Mouse (Mus musculus) adrenal gland, postnatal 4 days (tissue): ENCODE results near the gene Crls1. TPM values are rescaled to one million over a fixed set of nuclear protein-coding genes. Genes with fewer than 3 reads are reported as not detected.

Experiments used
- DNase-seq, 2 experiments: peaks; one replicate each; pipeline ENCODE4 v3.0.0; 2021 to 2022; ENCODE audit warnings: low spot score in 2 of 2, mixed read lengths in 2 of 2
- long read RNA-seq, 2 experiments: library from polyadenylated mRNA; stranded (forward); transcript quantifications; one replicate each; pipeline ENCODE4 v2.0.0; 2021
- total RNA-seq, 2 experiments: library from RNA; stranded (reverse); gene quantifications; 2 replicates each; pipeline ENCODE4 v1.2.3; 2021

The Crls1 gene
- total RNA-seq, result 10 to 100 TPM; 45.4 to 51.1 TPM
- long read RNA-seq, experiment 1, transcript Crls1-201 (7 exons, 1,924 nt), result major isoform, 90 of 116 reads
- long read RNA-seq, experiment 1, partial matches to known transcripts, result 0 of 116 reads
- long read RNA-seq, experiment 1, other reads (novel, unspliced or antisense), result 22 of 116 reads
- long read RNA-seq, experiment 2, transcript Crls1-201 (7 exons, 1,924 nt), result major isoform, 133 of 158 reads
- long read RNA-seq, experiment 2, transcript Crls1-203 (6 exons, 1,772 nt), result minor isoform, 5 of 158 reads
- long read RNA-seq, experiment 2, partial matches to known transcripts, result 0 of 158 reads
- long read RNA-seq, experiment 2, other reads (novel, unspliced or antisense), result 20 of 158 reads

DNA sequence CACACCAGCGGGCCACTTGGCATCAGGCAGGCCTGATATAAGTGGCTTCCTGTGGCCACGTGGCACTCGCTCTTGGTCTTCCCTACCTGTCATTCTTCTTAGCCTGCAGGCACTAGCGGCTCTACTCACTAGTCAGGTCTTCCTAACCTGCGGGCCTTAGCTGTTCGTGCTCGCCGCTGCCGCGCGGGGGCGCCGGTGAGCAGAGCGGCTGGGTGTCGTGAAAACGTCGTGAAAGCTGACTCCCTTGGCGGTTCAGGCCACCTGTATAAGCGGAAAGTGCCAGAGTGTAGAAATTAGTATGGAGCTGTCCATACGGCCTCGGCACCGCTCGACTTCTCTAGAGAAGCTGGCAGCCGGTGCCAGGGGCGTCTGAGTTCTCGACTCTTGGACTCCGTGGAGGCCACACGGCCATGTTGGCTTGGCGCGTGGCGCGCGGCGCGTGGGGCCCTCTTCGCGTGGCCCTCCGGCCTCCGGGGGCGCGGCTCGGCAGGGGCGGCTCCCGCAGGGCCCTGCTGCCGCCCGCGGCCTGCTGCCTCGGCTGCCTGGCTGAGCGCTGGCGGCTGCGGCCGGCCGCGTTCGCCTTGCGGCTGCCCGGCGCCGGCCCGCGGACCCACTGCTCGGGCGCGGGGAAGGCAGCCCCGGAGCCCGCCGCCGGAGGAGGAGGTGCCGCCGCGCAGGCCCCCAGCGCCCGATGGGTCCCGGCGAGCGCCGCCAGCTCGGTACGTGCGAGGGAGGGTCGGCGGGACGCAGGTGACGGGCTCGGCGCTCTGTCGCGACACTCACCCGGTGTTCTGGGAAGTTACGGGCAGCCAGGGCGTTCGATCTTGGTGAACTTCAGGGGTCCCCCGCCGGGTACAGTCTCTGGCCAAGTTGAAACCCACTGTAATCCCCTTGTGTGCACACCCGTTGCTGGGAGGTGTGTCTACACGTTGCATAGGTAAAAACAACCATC, at the start of gene Crls1:
Crls1 (plus strand) TSS at position 260 of the 952 bp plus-strand sequence.
- peak; percentile 97 for DNase-seq

DNA sequence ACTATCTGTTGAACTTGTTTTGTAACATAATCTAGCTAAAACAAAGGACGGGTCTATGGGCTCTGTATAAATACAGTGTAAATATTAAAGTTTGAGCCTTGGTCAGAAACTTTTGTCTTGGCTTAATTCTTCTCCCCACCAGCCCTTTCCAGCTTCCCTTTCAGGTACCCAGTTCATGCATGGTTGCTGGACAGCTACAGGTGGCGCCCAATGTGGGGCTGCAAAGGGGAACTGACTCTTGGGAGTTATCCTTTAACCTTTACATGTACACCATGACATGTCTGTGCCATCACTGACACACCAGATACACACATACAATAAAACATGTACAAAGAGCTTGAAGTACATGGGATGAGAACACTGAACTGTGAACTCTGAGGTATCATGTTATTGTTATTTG, 43.5 kb upstream of the Crls1 start:
- no peak for DNase-seq

DNA sequence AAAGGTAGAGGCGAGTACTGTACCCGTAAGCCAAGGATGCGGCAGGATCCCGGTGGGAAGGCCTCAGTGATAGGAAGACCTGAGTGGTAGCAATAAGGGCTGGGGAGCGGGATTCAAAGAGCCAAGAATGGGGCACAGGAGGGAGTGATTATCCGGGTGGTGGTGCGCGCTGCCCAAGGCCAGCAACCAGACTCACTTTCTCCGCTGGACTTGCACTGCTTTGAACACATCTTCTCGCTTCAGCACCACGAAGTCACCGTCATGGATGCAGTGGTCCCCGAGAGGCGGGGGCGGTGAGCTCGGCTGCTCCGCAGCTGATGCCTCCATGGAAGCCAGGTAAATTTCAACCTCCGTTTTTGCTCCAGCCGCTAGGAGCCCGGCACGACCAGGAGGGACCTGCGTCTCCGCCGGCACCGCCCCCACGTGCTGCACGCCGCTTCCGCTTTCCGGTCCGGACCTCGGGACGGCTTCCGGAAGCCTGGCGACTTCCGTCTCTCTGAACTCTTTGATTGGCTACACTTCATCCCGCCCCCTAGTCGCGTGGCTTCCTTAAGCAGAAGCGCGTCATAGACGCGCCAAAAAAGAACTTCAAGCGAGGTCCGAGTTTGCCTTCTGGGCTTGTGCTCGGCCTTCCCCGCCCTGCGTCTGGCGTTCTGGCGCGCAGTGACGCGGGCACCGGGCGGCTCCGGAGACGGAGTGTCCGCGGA, 30.7 kb upstream of the Crls1 start, which contains the start of the genes Trmt6 and Mcm8:
Trmt6 (minus strand) TSS at position 448 of the 707 bp plus-strand sequence.
Mcm8 (plus strand) TSS at position 534 of the 707 bp plus-strand sequence.
- DNase-seq, result peak; percentile 61 to 70

DNA sequence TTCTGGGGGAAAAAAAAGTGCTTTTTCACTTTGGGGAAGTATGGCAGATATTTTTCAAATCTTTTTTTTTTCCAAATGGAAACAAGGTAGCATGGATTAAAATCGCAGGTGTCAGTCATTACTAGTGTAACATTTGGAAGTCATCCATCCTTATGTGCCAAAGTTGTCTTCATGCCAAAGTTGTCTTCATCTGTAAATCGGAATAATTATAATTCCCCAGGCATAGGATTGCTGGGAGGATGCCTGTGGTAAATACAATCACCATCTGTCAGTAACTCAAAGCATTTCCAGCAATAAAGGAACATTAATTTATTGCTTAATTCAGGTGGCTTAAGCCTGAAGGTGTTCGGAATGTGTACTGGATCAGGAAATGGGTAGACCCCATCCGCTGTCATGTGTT, 5.4 kb upstream of the Crls1 start:
- DNase-seq, result no peak

DNA sequence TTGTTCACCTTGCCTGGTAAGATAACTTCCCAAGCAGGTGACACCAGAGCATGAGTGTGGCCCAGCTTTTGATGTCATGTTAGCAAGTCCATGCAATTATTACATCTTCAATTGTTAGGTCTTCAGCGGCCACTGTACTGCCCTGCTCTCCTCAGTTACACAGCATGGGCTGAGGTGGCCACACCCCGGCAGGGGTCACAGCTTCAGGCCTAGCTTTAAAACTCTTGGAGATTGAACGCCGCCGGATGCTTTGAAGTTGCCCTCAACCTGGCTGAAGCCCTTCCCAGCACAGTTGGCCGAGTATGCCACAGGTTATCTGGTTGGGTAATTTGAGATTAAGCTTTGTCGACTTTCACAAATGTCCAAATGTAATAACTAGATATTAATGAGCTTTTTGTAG, 1.1 kb downstream of the Crls1 start:
- no peak for DNase-seq

DNA sequence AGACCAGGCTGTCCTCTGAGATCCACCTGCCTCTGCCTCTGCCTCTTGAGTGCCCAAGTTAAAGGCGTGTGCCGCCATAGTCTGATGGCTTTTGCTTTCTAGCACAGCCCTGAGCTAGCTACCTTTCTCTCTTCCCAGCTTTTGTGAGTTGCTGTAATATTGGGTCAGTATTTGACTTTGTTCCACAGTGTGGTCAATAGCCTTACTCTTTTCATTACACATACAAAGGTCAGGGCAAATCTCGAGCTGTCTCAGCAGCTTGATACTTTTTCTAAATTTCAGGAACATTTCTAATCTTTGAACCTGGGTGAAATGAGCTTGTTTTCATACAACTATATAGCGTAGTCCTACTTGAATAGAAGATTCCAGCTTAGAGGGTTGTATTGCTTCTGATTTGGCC, 1.9 kb downstream of the Crls1 start:
- DNase-seq, result no peak

DNA sequence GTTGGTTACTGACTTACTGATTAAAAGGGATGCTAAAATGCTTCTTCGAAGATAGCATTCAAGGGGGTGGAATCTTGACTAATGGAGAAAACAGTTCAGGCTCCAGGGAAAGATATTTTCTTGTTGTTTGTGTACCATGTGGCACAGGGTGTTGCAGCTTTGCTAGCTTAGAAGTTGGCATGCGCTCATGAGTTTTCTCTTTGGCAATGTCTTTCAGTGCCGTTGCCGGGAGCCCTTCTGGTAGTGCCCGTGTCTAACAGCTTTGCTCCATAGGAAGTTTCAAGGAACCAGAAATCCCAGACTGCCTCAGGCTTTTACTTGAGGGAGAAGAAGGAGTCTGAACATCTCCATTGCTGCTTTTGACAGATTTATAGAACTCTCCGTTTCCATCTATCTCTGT, 2.7 kb downstream of the Crls1 start:
- no peak for DNase-seq

DNA sequence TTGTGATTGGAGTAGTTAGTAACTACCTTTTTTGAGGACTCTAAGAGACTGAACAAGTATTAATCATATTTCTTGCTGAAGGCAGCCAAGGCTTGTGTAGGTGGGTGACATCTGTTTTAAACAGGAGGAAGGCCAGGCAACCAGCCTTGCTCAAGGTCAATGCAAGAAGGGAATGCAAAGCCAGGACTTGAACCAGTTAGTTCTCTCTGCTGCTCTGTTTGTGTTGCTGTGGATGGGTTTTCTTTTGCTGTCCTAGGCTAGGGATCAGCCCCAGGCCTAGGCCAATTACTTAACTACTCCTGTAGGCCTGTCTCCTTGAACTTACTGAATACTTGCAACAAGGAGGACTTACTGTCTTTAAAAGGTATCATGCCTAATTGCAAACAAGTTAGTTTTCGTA, 6.6 kb downstream of the Crls1 start:
- no peak for DNase-seq

DNA sequence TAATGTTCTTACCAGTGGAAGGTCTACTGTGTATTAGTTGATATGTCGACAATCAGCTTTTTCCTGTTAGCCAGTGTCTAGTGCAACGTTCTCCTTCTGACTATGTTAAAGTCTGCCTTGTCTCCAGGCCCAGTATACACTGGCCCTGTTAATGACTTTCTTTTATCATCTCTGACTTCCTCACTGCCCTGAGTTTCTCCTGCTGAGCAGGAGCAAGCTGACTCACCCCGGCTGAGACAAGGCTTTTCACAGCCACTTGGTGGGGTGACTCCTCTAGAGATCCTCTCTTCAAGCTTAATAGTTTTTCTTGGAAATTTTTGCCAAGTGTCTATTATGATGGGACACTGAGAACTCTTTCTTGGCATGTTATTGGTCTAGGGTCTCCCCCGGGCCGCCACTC, 9.9 kb downstream of the Crls1 start:
- DNase-seq, result no peak

DNA sequence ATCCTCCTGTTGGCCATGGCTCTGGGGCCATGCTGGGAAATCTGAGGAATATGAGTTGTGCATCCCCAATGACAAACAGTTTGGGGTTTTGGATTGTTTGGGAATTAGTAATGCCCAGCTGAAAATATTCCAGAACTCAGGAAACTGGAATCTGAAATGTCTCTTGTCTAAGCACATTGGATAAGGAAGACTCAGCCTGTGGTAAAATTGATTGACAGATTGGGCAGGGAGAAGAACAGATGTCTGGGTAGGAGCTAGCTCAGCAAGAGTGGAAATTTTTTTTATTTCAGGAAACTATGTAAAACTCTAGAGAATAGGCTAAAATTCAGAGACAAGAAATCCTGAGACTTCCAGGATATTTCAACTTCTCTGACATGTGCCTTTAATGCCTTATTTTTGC, 14.0 kb downstream of the Crls1 start:
- no peak for DNase-seq

DNA sequence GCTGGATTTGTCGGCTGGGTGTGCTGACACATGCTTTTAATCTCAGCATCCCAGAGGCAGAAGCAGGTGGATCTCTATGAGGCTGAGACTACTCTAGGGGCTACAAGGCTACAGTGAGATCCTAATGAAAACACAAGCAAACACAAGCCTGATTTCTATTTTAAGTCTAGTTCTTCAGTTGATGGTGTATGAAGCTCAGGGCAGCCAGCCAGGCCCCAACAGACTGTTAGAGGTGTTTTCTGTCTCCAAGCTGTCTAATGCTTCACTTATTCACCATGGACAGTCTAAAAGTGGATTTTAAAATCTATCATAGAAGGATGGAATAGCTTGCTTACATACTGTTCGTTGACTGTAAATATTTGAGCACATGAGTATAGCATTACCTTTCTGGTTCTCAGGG, 15.0 kb downstream of the Crls1 start:
- no peak for DNase-seq

DNA sequence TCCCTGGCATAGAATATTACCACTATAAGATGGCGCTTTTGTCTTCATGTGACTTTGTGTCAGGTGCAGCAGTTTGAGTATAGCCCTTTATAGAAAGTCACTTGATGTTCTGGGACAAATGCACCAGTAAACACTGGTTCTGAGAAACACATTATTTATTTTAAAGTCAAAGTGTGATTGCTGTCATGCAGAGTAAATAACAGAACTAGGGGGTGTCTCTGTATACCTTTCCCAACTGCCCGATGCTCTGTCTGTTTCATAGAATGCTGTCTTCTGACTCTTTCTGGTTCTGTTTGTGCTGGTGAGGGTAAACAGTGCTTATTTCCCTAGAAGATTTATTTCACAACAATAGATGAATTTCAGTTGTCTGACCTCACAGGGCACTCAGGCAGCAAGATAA, 16.9 kb downstream of the Crls1 start:
- no peak for DNase-seq

DNA sequence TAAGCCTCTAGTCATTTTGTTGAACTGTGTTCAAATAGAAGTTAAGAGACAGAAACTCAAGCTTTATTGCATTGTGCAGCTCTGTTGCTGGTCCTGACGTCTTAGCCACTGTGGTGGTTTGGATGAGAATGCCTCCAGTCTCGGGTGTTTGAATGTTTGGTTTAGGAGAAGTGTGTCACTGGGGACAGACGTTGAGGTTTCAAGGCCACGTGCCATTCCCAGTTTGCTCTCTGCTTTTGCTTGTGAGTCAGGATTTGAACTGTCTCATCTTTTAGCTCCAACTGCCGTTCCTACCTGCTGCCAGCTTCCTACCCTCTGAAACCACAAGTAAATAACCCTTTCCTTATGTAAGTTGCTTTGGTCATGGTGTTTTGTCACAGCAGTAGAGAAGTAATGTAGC, 21.1 kb downstream of the Crls1 start:
- DNase-seq, result no peak

DNA sequence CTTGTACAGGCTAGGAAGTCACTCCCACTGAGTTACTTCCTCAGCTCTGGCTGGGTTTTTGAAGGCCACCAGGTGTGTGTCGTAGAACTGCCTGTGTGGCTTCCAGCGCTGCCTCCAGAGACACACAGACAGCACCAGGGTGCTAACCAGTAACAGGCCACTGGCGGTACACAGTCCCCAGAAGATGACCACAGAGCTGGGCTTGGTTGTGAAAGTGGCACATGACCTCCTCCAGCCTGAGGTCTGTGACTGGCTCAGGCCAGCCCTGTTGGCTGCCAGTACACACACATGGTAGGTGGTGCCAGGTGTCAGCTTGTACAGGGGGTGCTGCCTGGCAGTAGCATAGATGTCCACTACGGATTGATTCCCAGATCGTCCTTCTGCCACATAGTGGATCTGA, 23.2 kb downstream of the Crls1 start:
- DNase-seq, result no peak

DNA sequence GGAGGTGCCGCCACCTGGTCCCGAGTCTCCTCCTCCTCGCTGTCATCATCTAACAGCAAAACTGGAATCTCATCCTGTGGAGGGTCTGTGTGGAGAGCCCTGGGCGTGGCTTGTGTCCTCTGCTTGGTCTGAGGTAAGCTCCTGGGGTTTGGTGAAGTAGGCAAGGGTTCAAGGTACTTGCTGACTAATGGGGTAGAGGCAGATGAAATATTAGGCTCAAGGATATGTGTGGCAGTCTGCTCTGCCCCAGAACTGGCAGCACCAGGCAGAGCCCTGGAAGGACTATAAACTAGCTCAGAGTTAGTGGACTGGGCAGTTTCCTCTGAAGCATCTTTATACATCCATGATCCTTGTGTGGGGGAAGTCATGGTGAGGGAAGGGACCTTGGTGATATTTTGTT, 23.8 kb downstream of the Crls1 start:
- DNase-seq, result no peak

DNA sequence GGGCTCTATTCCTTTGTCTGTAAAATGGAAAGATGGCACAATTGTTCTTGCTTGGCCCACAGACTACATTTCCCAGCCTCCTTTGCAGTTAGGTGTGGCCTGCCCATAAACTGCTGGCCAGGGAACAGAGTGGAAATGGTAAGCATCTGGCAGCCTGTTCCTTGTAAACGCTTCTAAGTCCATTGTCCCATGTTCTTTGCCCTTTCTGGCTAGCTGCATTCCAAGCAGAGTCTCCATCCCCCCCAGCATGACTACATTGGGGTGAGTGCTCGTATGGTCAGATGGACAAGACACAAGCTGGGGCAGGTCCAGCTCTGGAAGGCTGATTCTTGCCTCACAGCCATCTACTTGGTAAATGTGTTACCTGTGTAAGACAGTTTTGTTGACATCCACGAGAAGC, 25.2 kb downstream of the Crls1 start:
- DNase-seq, result no peak

DNA sequence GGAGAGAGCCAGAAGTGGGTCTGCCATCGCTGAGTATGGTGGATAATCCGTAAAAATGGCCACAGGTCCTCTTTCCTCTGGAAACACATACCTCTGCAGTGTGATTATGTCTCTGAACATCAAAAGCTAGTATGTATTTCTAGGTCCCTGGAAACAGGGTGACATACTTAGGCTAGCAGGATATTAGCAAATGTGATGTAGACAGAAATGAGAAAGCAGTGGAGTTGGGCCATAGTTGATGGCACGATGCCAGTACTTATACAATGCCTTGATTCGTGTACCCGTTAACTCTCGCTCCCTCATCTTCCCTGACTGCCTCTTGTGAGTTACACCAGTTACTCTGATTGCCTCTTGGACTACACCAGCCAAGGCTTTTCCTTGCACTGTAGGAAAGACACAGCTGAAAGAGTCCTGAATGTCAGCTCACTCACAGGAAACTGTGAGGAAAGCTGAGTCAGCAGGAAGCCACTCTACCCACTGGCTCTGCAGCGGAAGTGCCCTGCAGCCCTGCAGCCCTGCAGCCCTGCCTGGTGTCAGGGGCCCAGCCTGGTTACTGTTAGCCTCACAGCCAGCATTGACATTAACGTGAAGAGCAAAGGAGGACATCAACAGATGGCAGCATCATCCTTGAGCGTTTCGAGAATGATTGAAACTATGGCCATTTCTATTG, 27.3 kb downstream of the Crls1 start:
- DNase-seq, result no peak

DNA sequence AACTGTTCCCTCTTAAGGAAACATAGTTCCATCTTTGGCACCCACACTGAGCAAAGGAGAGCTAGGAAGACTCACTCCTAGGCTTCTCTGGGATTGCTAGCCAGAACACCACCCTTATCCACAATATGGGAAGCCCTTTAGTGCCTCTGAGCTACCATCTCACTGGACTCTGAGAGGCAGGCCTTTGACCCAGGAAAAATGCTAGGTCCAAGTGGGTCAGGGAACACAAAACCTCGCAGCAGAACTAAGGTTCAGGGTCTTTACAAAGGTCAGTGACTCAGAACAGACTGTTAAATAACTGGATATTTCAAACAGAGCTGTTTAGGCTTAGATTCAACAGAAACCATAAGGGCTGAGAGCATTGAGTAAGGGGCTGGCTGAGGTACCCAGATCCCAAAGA, 30.5 kb downstream of the Crls1 start:
- no peak for DNase-seq

DNA sequence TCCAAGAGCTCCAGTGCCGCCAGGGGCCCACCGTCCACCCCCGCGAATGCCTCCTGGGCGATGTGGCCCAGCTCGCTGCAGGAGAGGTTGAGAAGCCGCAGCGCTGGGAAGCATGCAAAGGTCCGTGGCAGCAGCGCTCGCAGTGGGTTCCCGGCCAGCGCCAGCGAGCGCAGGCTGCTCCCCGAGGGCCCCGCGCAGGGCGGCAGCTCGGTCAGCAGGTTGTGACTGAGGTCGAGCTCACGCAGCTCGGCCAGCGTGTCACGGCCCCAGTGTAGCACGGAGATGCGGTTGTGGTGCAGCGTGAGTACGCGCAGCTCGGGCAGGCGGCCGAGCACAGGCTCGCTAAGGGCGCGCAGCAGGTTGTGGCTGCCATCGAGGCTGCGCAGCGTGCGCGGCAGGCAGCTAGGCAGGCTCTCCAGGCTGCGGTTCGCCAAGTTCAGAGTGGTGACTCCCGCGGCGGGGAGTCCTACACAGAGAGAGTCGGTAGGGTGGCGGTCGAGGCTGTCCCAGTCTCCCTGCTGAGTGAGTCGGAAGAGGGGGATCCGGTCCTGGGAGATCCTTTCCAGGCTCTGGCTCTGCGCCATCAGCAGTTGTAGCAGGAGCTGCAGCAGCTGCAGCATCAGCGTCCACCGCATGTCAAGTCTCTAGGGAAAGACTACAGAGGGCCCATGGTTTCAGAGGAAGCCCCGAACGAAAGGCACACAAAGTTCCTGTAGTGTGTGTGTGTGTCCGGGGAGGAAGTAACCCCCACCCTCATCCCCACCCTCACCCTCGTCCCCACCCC, 33.0 kb downstream of the Crls1 start:
- DNase-seq, result no peak
